Mouse (Mus musculus): ENCODE measurements around the gene Serpina6. TPM values are rescaled to one million over a fixed set of nuclear protein-coding genes. Genes with fewer than 3 reads are reported as not detected.
"Not testable (repeated sequence)": the region's sequence is repeated elsewhere in the genome, so short reads cannot be mapped to it uniquely, and the experiment has no call there.

Gene Serpina6
- polyA plus RNA-seq, 1 experiment from 2014 or later, result 1.7 TPM

DNA sequence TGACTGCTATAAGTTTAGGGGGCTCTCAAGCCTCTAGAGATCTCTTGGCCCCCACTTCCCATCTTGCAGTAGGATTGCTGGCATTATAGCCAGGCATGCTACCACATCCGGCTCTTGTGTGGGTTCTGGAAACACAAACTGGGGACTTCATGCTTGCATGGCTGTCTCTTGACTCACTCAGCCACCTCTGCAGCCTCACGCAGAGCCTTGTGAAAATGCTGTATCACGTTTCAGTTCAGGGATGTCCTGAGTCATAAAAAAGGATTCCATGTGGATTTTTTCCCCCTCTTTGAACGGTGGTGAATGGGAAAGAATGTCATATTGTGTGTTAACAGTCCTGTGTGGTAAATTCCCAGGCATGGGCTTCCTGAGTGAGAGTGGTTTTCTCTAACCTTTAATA is 26.8 kb upstream of the Serpina6 start:
- 56% methylated on average over 4 of the region's 4 CpGs for WGBS
- Histone ChIP-seq H3K27me3 (ENCODE audit: control insufficient read depth, insufficient read depth, low read length) (no peaks in the 10 kb centered on the region), H3K4me2 (ENCODE audit: low read depth, low read length) (no peak overlapping the region), H3K36me3 (ENCODE audit: control insufficient read depth, insufficient read depth) (no peaks in the 10 kb centered on the region), H3K9ac (ENCODE audit: low read length) (no peak overlapping the region), H3K4me3 (ENCODE audit: low read length) (no peak overlapping the region), H3K9me3 (replicated peaks; ENCODE audit: control insufficient read depth, low read length) (no peaks in the 10 kb centered on the region), H3K27ac (ENCODE audit: low read length) (no peak overlapping the region), H3K4me1 (ENCODE audit: control insufficient read depth, insufficient read depth, low read length) (no peaks in the 10 kb centered on the region)
- ATAC-seq (replicated peaks; ENCODE audit: extremely low read depth, insufficient read depth, low FRiP score), result no peak

DNA sequence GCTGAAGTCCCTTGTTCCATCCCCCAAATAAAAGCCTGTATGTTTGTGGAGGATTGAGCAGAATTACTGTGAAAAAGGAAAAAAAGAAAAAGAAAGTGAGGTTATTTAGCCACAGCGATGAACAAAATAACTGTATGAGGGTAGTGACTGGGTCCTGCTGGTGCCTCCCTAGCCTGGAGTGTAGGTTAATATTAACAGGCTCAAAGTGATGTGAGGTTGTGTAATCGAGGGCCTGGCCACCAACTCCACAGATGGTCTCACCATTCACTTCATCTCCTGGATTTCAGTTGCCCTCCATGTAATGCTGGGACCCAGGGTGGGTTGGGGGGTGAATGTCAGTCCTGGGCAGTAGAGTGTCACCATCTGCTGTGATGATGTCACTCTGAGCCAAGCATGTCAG is 24.7 kb upstream of the Serpina6 start:
- Histone ChIP-seq H3K36me3 (ENCODE audit: control insufficient read depth, insufficient read depth) (no peaks in the 10 kb centered on the region), H3K27ac (ENCODE audit: low read length) (no peak overlapping the region), H3K9me3 (replicated peaks; ENCODE audit: control insufficient read depth, low read length) (no peaks in the 10 kb centered on the region), H3K4me1 (ENCODE audit: control insufficient read depth, insufficient read depth, low read length) (no peaks in the 10 kb centered on the region), H3K27me3 (ENCODE audit: control insufficient read depth, insufficient read depth, low read length) (no peaks in the 10 kb centered on the region; the same call in 1 of the 2 replicates), H3K4me3 (ENCODE audit: low read length) (no peak overlapping the region), H3K4me2 (ENCODE audit: low read depth, low read length) (no peak overlapping the region), H3K9ac (ENCODE audit: low read length) (no peak overlapping the region)
- no peak for ATAC-seq (replicated peaks; ENCODE audit: extremely low read depth, insufficient read depth, low FRiP score)
- 68% methylated on average over 2 of the region's 2 CpGs for WGBS

GRCm38 (mm10) chr12:103681169-103681568 is 24.2 kb upstream of the Serpina6 start:
- Histone ChIP-seq H3K4me3 (ENCODE audit: low read length) (no peak overlapping the region), H3K9me3 (replicated peaks; ENCODE audit: control insufficient read depth, low read length) (no peaks in the 10 kb centered on the region), H3K27ac (ENCODE audit: low read length) (no peak overlapping the region), H3K4me1 (ENCODE audit: control insufficient read depth, insufficient read depth, low read length) (peaks cover 4% of the 10 kb centered on the region; the same call in 1 of the 2 replicates), H3K27me3 (ENCODE audit: control insufficient read depth, insufficient read depth, low read length) (no peaks in the 10 kb centered on the region; the same call in 1 of the 2 replicates), H3K9ac (ENCODE audit: low read length) (no peak overlapping the region), H3K36me3 (ENCODE audit: control insufficient read depth, insufficient read depth) (no peaks in the 10 kb centered on the region), H3K4me2 (ENCODE audit: low read depth, low read length) (no peak overlapping the region)
- ATAC-seq (replicated peaks; ENCODE audit: extremely low read depth, insufficient read depth, low FRiP score), result no peak
- 76% methylated on average over 2 of the region's 2 CpGs for WGBS

DNA sequence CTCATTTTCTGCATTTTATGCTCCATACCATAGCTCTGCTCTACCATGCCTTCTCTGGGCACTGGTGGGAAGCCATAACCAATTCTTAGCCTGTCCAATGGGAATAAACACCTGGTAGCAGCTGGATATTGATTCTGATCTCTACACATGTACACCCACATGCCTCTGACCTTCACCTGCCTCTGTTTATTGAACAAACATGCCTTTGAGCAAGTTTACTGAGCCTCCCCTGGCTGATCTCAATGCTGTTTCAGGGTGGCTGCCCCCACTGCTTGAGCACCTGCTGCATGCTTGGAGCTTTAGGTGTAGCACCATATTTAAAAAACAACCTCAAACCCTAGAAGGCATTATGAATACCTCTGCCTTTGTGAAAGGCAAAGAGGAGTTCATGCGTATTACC is 22.8 kb upstream of the Serpina6 start:
- H3K9me3 ChIP-seq (replicated peaks; ENCODE audit: control insufficient read depth, low read length); H3K36me3 ChIP-seq (ENCODE audit: control insufficient read depth, insufficient read depth); H3K27ac ChIP-seq (ENCODE audit: low read length); H3K4me1 ChIP-seq (ENCODE audit: control insufficient read depth, insufficient read depth, low read length); H3K9ac ChIP-seq (ENCODE audit: low read length); H3K27me3 ChIP-seq (ENCODE audit: control insufficient read depth, insufficient read depth, low read length); H3K4me3 ChIP-seq (ENCODE audit: low read length); H3K4me2 ChIP-seq (ENCODE audit: low read depth, low read length); ATAC-seq (replicated peaks; ENCODE audit: extremely low read depth, insufficient read depth, low FRiP score): not testable (repeated sequence)
- 100% methylated on average over 1 of the region's 1 CpGs for WGBS

- Histone ChIP-seq H3K36me3 (ENCODE audit: control insufficient read depth, insufficient read depth) (no peaks in the 10 kb centered on the region), H3K4me2 (ENCODE audit: low read depth, low read length) (no peak within 1 kb of the TSS), H3K4me1 (ENCODE audit: control insufficient read depth, insufficient read depth, low read length) (peaks cover 6% of the 10 kb centered on the region; the same call in 1 of the 2 replicates), H3K27ac (ENCODE audit: low read length) (no peak within 1 kb of the TSS), H3K27me3 (ENCODE audit: control insufficient read depth, insufficient read depth, low read length) (no peaks in the 10 kb centered on the region; the same call in 1 of the 2 replicates), H3K9ac (ENCODE audit: low read length) (no peak within 1 kb of the TSS), H3K9me3 (replicated peaks; ENCODE audit: control insufficient read depth, low read length) (no peaks in the 10 kb centered on the region), H3K4me3 (ENCODE audit: low read length) (no peak within 1 kb of the TSS)
- WGBS, result 75% methylated on average over 1 of the region's 1 CpGs
- ATAC-seq (replicated peaks; ENCODE audit: extremely low read depth, insufficient read depth, low FRiP score), result no peak
Observed at GRCm38 (mm10) chr12:103676039-103676438, 19.0 kb upstream of the Serpina6 start, which contains the start of gene Serpina16. Gene Serpina16 (minus strand): TSS chr12:103676139.

DNA sequence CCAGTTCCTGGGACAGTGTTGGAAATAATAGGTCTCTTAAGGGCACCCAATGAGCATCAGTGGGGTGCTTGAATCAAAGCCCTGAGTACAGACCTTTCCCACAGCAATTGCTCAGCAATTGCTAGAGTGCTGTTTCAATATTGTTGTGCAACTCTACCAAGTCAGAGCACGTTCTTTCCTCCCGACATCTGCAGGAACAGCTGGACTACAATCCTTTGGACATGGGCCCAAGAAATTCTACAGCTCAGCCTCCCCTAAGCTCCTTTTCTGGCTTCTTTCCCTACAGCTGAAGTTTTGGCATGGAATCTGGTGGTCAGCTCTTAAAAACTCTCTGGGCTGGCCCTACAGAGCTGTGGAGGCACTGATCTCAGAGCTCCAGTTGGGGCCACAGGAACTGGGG is 16.2 kb upstream of the Serpina6 start:
- Histone ChIP-seq H3K4me1 (ENCODE audit: control insufficient read depth, insufficient read depth, low read length) (peaks cover 6% of the 10 kb centered on the region; the same call in 1 of the 2 replicates), H3K36me3 (ENCODE audit: control insufficient read depth, insufficient read depth) (no peaks in the 10 kb centered on the region), H3K27me3 (ENCODE audit: control insufficient read depth, insufficient read depth, low read length) (no peaks in the 10 kb centered on the region; the same call in 1 of the 2 replicates), H3K4me3 (ENCODE audit: low read length) (no peak overlapping the region), H3K4me2 (ENCODE audit: low read depth, low read length) (no peak overlapping the region), H3K27ac (ENCODE audit: low read length) (no peak overlapping the region), H3K9ac (ENCODE audit: low read length) (no peak overlapping the region), H3K9me3 (replicated peaks; ENCODE audit: control insufficient read depth, low read length) (no peaks in the 10 kb centered on the region)
- ATAC-seq (replicated peaks; ENCODE audit: extremely low read depth, insufficient read depth, low FRiP score), result no peak
- WGBS, result 65% methylated on average over 2 of the region's 2 CpGs

DNA sequence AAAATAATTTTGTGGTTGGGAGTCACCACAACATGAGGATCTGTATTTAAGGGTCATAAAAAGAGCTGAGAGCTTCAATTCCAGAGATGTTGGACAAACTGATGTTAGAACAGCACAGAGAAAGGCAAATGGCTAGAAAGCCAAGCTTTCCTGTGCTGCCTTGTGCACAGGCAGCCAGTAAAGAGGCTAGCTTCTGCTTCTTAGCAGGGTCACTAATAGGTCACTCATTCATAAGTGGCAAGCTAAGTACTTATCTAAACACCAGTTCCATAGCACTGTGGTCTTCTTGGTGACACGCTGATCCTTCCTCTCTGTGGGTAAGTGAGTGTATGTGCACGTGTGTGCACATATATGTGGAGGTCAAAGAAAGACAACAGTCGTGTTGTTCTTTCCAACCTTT is 14.5 kb upstream of the Serpina6 start:
- Histone ChIP-seq H3K27me3 (ENCODE audit: control insufficient read depth, insufficient read depth, low read length) (no peaks in the 10 kb centered on the region), H3K36me3 (ENCODE audit: control insufficient read depth, insufficient read depth) (no peaks in the 10 kb centered on the region), H3K9me3 (replicated peaks; ENCODE audit: control insufficient read depth, low read length) (no peaks in the 10 kb centered on the region), H3K4me3 (ENCODE audit: low read length) (no peak overlapping the region), H3K4me2 (ENCODE audit: low read depth, low read length) (no peak overlapping the region), H3K9ac (ENCODE audit: low read length) (no peak overlapping the region), H3K27ac (ENCODE audit: low read length) (no peak overlapping the region), H3K4me1 (ENCODE audit: control insufficient read depth, insufficient read depth, low read length) (peaks cover 5% of the 10 kb centered on the region; the same call in 1 of the 2 replicates)
- ATAC-seq (replicated peaks; ENCODE audit: extremely low read depth, insufficient read depth, low FRiP score), result no peak
- WGBS, result 53% methylated on average over 3 of the region's 3 CpGs

DNA sequence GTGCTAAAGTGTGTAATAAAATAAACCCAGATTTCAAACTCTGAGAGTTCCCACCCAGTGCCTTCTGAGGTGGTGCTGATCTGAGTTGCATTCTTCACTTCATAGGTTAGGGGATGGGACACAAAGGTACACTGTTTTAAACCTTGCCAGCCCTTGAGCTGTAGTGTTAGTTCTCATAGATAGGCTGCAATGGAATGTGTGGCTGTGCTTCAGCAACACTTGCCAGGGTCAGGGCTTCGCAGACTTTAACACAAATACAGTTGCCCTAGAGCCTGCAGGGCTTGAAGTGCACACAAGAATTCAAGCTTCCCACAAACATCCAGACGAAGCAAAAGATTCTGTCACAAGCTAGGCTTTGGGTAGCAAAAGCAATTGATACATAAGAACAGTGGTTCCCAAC is 14.0 kb upstream of the Serpina6 start:
- H3K9ac ChIP-seq (ENCODE audit: low read length), result no peak overlapping the region
- no peak for ATAC-seq (replicated peaks; ENCODE audit: extremely low read depth, insufficient read depth, low FRiP score)
- H3K4me2 ChIP-seq (ENCODE audit: low read depth, low read length), result no peak overlapping the region
- no peaks in the 10 kb centered on the region for H3K27me3 ChIP-seq (ENCODE audit: control insufficient read depth, insufficient read depth, low read length)
- 35% methylated on average over 2 of the region's 2 CpGs for WGBS
- no peaks in the 10 kb centered on the region for H3K36me3 ChIP-seq (ENCODE audit: control insufficient read depth, insufficient read depth)
- H3K4me3 ChIP-seq (ENCODE audit: low read length), result no peak overlapping the region
- no peak overlapping the region for H3K27ac ChIP-seq (ENCODE audit: low read length)
- H3K9me3 ChIP-seq (replicated peaks; ENCODE audit: control insufficient read depth, low read length), result no peaks in the 10 kb centered on the region
- H3K4me1 ChIP-seq (ENCODE audit: control insufficient read depth, insufficient read depth, low read length), result no peaks in the 10 kb centered on the region; the same call in 1 of the 2 replicates

DNA sequence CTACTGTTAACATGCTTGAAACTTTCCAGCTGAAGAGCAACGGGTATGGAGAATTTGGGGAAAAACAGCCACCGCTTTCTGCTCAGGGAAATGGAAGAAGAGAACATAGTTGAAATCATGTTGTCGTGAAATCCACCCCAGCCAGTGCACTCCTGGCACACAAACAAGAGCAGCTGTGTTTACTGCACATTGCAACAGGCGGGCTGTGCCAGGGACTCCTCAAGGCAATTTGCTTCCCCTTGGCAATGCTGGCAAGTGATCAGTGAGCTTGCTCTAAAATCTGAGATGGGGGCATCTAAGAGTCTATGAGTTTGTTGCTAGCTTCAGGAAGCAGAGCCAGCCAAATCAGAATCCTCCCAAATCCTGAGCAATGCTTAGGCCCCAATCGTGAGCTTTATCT is 13.3 kb upstream of the Serpina6 start:
- Histone ChIP-seq H3K27ac (ENCODE audit: low read length) (no peak overlapping the region), H3K9ac (ENCODE audit: low read length) (no peak overlapping the region), H3K4me2 (ENCODE audit: low read depth, low read length) (no peak overlapping the region), H3K36me3 (ENCODE audit: control insufficient read depth, insufficient read depth) (no peaks in the 10 kb centered on the region), H3K4me1 (ENCODE audit: control insufficient read depth, insufficient read depth, low read length) (no peaks in the 10 kb centered on the region), H3K27me3 (ENCODE audit: control insufficient read depth, insufficient read depth, low read length) (no peaks in the 10 kb centered on the region), H3K9me3 (replicated peaks; ENCODE audit: control insufficient read depth, low read length) (no peaks in the 10 kb centered on the region), H3K4me3 (ENCODE audit: low read length) (no peak overlapping the region)
- no peak for ATAC-seq (replicated peaks; ENCODE audit: extremely low read depth, insufficient read depth, low FRiP score)
- WGBS, result 71% methylated on average over 5 of the region's 5 CpGs
